Mouse (Mus musculus) heart, adult 2 months (tissue): ENCODE results near the gene Cuedc1.

Source experiments
- CTCF ChIP-seq: fragments of 200-600 bp; IDR thresholded peaks from 2 replicates; pipeline ENCODE4 v1.8.1; 2022; ENCODE audit warnings: antibody characterized with exemption, mild to moderate bottlenecking, moderate library complexity
- EP300 ChIP-seq: fragments of 200-500 bp; IDR thresholded peaks from 2 replicates; pipeline ENCODE4 v1.6.1; 2011; ENCODE audit warnings: low read depth, low read length, control low read depth; ENCODE audit not compliant: insufficient read depth
- POLR2A ChIP-seq: fragments of 200-500 bp; IDR thresholded peaks from 2 replicates; pipeline ENCODE4 v1.6.1; 2011; ENCODE audit warnings: mild to moderate bottlenecking, low read depth, low read length, control low read depth; ENCODE audit not compliant: insufficient read depth

DNA sequence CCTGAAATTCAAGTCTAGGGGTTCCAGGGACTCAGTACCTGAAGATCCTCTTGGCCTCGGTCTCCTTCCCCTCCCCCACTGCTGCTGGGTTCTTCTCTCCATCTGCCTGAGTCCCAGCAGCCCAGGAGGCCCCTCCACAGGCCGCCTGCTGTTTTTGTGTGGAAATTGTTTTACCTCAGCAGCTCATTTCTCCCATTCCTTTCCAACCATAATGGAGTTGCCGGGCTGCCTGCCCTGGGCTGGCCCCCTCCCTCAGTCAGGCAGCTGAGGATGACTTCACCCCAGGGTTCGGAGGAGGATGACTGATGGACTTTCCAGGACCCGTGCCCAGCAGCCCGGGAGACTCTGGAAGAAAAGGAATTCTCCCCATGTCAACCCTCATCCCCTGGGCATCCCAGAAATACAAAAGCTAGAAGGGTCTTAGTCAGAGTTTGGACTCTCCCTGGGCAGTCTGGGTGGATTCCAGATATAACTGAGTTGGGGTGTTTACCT, 82.7 kb downstream of the Cuedc1 start:
- TF ChIP-seq CTCF, result 0 out of 2 replicates have a peak, but pooled peaks have one; percentile 5
- TF ChIP-seq POLR2A, result no peak
- 0 out of 2 replicates have a peak, but pooled peaks have one; percentile 5 for TF ChIP-seq EP300
